Mouse (Mus musculus) adrenal gland, adult 2 months (tissue): ENCODE measurements at regions not wholly inside any gene's neighbourhood (a gene's known extent, or its start where the extent isn't known, plus 50 kb on each side); places are given as distances from the start of the nearest gene placed in this dataset.

ENCODE experiments used
- DNase-seq: peaks from one replicate; pipeline ENCODE4 v3.0.0; 2021

DNA sequence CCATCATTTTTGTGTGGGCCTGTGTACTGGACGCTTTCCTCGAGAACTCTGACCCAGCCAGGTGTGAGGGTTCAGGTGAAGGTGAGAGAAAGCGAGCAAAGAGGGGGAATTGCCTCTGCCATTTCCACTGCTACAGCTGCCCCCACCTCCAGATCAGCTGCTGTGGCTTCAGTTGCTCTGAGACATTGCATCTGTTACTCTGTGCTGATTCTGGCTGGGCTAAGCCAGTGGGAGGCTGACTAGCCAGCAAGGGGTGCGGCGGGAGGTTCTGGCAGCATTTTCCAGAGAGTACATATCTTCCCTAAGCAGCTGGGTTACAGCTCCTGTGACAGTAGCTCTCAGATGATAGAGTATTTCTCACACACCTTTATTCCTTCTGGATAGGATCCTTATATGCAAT lies 712.7 kb upstream of the Cdh18 start:
- DNase-seq = no peak

DNA sequence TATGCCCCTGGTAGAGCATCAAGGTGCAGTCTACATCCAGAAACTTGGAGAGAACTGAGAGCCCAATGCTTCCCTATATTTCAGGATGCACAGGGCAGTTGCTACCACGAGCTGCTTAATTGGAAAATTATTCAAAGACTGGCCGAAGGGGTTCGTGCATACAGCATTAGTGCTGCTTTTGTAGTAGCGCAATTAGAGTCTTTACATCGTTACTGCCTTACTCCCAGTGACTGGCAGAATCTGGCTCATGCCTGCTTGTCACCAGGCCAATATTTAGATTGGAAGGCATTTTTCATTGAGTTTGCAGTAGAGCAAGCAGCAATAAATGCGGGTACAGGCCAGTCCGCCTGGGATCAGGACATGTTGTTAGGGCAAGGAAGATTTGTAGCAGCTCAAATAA lies 690.3 kb upstream of the Cdh18 start:
- DNase-seq = no peak

DNA sequence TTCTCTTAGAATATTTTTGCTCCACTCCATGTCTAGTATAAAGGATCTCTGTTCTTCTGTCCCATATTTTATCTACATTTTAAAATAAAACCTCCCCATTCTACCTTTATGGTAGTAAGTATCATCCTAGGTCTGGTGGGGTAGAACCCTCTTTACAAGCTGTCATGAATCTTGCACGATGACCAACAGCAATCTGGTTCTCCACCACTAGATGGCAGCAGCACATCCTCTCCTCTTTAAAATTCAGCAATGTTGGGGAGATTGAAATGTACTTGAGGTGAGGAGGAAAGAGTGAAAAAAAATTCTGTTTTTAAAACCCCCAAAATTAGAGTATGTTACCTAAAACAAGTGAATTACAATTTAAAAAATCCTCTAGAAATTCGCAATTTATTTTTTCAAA lies 663.6 kb upstream of the Cdh18 start:
- peak; percentile 4 for DNase-seq
